Mouse (Mus musculus) cerebellum, postnatal 25 days (tissue): Measurements from ENCODE around the gene Kndc1.

Source experiments
- DNase-seq, 2 experiments: peaks; one replicate each; pipeline ENCODE4 v3.0.0; 2021; ENCODE audit warnings: mixed read lengths in 2 of 2

Kndc1 gene

DNA sequence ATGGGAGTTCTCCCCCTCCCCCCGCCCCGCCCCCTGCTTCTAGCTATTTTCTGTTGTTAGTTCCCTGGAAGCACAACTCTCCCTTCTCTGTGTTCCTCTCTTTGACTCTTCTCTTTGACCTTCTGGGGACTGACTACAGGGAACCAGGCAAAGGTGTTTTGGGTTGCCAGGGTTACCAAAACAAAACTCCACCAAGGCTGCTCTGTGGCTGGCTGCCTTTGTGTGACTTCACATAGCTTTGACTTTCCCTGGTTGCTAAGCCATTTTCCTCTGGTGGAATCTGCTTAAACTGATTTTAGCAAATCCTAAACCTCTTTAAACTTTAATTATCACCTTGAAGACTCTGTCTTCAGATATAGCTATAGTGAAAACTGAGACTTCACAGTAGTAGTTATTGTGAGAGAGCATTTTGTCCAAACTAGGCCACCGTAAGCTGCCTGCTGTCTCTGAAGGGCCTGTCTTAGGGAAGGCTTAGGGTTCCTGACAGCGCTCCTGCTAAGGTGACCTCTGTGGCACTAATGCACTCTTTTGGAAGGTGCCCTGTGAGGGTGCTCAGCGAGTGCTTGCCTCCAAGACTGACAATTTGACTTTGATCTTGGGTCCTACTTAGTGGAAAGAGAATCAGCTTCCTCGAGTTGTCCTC lies 57.6 kb downstream of the Kndc1 start:
- no peak for DNase-seq

DNA sequence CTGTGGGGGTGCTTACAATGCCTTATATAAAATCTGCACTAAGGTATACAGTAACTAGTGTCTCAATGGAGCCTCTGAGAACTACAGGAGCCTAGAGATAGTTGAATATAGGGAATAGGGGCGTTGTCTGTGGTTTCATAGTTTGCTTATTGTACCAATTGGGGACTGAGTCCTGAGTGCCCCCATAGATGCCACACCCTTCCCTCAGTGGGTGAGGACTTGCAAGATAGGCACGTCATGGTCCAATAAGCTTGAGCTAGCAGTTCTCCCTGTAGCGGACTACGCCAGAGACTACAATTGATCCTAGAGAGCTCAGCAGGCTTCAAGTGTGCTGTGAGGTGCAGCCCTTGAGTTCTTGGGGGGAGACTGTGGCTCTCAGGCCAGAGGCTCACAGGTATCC lies 61.0 kb downstream of the Kndc1 start:
- no peak for DNase-seq

DNA sequence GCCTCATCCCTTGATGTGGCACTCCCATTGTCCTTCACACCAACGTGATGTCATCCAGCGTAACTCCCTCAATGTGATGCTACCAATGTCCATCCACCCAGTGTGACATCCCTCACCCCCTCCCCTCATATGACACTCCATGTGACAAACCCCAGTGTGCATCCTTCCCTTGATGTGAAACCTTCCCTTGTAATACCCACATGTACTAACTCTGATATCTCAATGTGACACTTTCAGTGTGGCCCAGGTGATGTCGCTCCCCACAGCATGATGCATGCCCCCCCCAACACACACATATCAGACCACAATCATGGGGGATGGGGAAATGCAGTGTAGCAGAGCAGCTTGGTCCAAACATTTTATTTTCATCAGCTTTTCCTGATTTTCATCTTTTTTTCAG lies 62.2 kb downstream of the Kndc1 start:
- no peak for DNase-seq

DNA sequence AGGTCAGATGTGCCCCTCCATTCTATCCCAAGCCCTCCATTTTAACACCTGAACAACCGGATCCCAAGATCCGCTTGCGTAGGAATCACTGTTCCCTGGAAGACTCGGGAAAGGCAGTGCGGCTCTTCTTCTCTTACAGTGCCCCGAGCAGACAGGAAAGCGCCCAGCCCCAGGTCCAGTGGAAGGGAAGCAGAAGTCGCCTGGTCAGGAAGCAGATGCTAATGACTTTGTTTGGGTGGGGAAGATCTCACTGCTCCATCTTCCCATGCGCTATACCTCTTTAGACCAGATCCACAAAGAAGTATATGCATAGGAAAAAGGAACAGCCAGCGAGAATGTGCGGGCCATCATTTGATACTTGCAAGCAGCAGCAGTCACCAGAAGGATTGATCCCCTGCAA lies 62.9 kb downstream of the Kndc1 start:
- DNase-seq = no peak

DNA sequence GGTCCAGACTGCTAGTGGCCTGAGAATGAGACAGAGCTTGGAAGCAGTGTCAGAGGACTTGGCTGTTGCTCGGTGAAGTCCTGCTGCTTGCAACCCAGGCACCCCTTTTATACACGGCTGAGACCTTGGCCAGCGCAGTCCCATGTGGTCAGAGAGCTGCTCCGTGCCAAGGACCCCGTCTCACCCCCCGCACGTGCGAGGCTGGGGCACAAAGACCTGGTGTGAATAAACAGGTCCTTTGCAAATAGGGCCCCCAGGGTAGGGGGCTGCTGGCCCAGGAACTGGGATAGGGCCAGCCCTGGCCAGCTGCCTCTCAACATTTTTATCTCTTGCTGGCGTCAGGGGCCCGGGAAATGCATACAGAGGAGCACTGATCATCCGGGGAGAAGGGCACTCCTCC lies 63.5 kb downstream of the Kndc1 start:
- no peak for DNase-seq

DNA sequence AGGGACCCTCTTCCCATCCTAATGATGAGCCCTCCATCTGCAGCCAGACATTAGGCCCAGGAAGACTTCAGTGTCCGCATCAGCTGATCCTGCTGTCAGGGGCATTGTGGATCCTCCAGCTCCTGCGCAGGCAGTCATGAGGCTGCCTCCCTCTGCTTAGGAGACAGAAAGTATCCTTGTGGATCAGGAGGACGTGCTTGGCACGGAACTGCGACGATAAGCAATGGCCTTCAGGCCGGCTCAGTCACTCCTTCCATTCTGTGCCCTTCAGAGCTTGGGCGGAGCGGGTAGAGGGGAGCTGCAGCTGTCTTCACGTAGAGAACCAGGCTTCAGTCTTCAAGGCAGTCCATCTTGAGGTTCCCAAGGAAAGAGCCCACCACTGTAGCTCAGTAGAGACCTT lies 66.6 kb downstream of the Kndc1 start:
- no peak for DNase-seq

DNA sequence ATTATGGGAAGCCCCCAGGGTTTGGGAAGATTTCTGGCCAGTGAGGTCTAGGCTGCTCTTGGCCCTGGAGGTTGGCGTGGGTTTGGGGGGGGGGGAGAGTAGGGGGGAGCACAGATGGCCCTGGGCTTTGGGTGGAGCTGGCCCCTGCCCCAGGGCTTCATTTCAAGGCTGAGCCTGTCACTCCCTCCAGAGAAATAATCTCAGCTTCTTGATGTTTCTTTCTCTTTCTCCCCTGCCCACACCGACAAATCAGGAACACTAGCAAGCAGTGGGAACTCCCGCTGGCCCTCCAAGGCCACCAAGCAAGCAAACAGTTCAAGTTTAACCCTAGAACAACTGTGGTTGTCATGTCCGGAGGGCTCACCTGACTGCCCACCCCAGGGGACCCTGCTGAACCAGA lies 69.3 kb downstream of the Kndc1 start:
- no peak for DNase-seq

DNA sequence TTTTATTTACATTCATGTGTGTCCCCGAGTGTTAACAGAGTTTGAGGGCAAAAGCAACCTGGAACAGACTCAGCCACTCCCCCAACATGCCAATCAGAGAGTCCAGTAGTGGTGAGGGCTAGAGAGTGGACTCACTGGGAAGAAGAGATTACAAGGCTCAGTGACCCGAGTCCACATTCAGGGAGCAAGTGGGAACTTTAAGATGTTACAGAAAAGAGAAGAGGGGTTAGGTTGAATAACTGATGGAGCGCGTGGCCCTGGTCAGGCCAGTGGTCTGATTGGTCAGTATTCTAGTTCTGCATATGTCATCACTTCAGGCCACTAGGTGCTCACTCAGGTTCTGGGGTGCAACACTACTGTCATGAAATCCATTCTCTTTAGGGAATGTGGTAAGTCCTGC lies 72.7 kb downstream of the Kndc1 start:
- no peak for DNase-seq

DNA sequence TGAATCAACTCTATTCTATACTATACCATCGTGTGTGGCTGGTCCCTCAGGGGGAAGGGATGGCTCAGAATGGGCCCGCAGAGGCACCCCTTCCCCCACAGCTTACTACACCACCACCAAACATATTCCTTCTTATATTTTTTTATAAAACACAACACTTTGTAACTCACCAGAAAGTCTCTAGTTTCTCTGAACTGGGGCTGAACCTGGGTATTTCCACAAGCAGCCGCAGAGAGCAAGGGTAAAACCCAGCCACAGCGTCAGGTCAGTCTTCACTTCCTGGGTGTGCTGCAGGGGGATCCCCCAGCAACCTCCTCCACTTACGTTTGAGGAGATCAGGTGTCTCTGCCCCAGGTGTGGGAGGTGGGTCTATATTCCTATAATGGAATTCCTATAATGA lies 73.9 kb downstream of the Kndc1 start:
- no peak for DNase-seq

DNA sequence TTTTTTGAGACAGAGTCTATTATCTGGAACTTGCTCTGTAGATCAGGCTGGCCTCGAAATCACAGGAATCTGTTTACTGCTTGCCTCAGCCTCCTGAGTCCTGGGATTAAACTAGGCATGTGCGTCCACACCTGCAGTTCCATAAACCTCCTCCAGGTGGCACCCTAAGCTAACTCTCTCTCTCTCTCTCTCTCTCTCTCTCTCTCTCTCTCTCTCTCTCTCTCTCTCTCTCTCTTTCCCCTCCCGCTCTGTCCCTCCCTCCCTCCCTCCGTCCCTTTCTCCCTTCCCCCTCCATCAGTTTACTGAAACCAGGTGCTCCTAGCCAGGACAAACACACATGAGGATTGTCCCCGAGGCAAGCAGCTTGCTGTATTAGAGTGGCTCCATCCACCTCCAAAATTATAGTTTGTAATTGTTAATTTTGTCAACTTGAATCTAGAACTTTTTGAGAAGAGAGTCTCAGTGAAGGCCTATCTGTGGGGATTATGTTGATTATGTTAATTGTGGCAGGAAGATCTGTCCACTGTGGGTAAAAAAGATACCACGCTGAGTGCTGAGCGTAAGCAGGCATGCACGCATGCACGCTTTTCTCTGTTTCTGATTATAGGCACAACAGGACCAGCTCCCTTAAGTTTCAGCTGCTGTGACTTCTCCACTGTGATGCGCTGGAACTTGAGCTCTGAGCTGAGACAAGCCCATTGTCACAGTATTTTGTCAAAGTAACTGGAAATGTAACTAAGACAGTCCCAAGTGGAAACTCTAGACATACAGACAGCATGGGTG lies 75.0 kb downstream of the Kndc1 start:
- peak; percentile 86 to 93 for DNase-seq

DNA sequence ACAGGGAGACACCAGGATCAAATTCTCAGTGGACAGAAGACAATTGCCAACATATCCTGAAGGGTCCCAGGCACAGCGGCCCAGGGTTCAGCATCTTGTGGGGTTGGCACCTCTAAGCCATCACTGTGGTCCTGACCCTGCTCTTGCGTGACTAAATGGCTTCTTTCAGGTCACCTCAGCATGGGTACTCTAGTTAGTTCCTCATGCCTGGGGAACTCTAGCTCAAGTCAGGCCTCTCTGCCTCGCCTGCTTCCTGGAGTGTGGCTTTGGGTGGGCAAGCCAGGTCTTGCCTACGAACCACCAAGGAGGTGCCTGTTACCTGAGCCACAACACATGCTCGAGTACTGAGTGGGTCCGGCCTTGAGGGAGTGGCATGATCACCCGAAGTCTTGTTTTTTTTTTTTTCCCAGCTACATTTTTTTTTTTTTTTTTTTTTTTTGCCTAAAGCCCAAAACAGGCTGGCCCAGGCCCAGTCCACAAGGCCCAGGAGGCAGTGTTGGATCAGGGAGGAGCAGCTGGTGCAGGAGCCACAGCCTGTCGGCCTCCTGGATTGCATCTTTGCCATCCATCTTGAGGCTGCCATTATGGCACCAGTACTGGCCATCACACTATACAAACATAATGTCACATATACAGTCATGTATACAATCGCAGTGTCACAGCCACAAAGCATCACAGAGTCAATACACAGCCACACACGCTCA lies 75.9 kb downstream of the Kndc1 start:
- no peak for DNase-seq

DNA sequence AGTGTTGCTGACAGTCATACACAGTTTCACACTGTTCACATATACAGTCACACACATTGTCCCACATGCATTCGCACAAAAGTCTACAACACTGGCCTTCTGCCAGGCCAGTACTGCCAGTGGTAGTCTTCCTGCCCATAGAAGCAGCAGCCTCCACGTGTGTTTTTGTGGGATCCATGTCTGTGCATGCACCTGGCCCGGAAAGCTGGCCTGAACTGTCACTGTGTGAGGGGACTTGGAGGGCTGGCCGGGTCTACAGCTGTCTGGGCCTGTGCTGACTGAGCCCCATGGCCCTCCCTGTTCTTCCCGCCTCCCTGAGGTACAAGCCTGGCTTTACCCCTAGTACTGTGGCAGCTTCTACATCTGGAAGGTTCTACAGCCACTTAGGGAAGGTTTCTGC lies 76.5 kb downstream of the Kndc1 start:
- no peak for DNase-seq

DNA sequence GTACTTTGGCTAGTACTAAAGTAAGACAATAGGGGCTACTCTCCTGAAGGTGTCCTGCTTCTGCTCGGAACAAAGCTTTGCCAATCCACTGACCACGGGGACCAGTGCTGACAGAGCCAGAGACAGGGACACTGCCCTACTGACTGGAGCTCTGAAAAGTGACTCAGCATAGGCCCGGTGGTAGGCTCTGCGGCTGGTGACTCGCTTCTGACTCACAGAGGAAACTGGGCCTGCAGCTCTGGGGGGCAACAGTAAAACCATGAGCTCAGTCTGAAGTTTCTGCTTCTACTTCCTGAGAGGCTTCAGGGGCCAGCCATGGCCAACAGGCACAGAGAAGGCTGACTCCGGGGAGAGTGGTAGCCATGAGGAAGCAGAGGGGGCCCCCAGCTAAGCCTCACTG lies 76.9 kb downstream of the Kndc1 start:
- DNase-seq = no peak

DNA sequence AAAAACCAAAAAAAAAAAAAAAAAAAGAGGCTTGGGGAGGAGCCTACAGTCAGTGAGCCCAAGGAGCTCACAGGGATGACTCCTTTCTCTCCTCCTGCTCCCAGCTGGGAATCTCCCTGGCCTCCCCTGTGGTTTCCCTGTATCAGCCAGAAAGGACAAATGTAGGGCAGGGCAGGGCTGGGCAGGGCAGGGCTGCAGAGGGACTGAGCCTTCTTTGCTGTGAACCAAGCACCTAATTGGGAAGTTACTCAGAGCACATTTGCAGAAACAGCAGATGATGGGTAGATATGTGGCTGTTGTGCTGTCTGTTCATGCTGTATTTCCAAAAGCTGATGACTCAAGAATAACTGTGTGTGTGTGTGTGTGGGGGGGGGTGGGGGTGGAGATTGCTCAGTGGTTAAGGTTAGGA lies 78.4 kb downstream of the Kndc1 start:
- no peak for DNase-seq

DNA sequence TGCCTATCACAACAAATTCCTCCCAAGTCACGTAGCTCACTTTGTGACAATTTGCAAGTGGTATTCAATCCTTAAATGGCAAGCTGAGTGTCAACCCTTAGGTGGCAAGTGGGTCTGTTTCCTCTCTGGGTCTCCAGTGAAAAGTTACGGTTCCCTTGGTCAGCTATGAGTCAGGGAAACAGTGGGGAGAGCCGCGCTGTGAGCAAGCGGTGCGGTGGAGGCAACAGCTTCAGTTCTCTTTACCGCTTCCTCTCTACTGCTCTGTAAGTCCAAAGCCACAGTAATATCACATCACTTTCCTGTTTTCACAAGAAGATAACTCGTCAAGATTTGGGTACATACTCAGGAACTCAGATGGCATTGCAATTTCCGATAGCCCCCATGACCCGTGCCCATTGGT lies 79.8 kb downstream of the Kndc1 start:
- no peak for DNase-seq

DNA sequence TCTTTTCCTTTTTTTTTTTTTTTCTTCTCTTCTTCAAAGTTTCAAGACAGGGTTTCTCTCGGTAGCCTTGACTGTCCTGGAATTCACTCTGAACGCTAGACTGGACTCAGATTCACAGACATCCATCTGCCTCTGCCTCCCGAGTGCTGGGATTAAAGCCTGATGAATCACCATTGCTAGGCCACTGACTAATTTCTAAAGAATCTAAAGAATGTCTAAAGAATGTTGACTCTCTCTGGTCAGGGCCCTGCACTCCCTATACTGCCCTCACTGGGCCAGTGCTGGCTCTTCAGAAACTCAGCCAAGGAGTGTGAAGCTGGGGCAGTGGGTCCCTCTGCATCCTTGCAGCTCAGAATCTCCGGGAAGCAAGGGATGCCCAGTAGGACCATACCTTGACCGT lies 81.0 kb downstream of the Kndc1 start:
- no peak for DNase-seq

DNA sequence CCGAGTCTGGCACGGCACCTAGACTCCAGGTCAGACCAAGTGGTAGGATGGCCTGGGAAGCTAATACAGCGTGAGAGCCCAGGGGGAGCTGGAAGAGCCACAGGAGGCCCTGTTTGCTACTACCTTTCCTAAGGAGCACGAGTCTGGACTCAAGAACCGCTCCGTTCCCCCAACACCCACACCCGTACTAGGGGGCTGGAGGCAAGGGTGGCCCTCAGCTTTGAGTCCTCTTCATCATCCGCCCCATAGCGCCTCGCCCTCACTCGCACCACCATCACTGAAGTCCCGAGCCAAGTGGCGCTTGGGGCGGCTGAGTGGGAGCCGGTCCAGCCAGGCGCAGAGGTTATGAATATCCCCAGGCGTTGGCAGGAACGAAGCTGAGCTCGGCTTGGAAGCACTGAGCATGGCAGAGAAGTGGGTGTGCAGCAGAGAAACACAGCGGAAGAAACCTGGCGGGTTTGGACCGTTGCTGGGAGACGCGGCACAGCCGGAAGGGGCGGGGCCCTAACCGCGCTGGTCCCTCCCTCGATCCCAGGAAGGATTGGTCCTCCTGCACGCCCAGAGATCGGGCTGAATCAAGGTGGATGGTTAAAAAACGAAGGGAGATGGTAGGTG lies 83.9 kb downstream of the Kndc1 start, which contains the start of gene 6430531B16Rik:
TSS of gene 6430531B16Rik (minus strand) at position 478 of the 615 bp plus-strand sequence.
- DNase-seq = peak; percentile 83 to 91

DNA sequence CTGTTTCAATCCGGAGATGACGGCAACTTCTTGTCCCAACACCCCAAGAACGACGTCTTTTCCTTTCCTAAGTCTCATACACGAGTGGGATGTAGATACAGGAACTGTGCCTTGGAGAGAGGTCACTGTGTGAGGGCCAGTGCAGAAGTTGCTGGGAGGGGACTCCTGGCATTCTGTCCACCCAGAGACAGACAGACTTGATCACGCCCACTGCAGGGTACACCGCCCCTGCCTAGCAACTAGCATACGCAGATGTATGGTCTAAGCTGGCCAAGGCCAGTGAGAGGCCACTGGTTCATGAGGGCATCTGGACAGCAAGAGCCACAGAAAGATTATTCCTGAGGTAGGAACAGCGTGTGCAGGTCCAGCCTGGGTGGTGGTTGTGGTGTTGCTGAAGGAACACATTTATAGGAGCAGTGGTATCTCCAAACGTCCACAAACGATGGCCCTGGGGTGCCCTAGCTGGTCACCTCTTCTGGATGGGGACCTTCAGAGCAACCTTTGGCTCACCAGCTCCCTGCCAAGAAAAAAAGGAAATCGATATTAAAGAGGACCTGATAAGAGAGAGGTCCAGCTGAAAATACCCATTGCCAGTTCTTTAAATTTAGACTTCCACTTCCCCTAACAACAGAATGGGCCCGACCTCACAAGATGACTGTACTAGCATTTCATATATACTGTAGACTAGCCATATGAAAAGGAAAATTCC lies 84.7 kb downstream of the Kndc1 start:
- peak; percentile 16 to 17 for DNase-seq

DNA sequence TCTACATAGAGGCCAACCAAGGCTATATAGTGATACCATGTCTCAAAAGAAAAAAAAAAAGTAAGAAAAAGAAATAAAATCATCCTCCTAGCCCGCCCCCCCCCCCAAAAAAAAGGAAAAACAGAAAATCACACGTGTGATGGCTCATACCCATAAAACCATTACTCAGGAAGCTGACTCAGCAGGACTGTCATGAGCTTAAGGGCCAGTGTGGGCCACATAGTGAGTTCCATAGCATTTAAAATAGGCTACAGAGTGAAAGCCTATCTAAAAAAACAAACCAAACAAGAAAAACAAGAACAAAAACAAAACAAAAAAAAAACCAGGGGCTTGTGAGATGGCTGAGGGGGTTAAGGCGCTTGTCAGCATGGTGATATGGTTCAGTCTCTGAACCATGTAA lies 86.3 kb downstream of the Kndc1 start:
- no peak for DNase-seq

DNA sequence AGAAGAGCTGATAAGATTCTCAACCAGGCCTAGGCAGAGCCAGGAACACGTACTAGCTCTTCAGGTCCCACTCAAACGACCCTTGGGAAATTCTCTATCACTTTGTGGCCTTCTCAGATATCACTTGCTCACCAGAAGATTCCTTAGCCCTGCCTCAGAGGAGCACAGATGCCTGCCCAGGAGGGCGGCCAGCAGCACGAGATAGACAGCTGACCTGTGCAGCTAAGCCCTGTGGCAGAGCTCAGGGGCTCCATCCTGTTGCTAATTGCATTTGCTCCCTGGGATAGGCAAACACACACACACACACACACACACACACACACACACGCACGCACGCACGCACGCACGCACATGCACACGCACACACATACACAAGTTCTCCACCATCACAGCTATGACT lies 87.6 kb downstream of the Kndc1 start:
- no peak for DNase-seq

DNA sequence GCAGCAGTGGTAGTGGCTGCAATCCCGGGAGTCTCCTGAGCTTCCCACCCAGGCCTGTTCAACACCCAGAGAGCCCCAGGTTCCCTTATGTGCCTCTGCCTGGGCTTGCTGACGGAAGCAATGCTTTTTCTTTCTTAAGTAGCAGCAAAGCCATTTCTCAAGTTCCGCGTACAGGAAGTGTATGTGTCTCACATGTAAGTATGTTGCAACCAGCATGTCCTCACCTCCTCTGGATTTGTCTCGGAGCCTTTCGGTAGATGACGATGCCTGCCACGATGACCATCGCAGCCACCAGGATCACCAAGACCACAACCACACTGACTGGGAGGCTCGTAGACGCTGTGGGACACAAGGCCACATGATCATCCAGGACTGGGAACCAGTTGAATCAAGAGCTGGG lies 90.0 kb downstream of the Kndc1 start:
- DNase-seq = no peak

DNA sequence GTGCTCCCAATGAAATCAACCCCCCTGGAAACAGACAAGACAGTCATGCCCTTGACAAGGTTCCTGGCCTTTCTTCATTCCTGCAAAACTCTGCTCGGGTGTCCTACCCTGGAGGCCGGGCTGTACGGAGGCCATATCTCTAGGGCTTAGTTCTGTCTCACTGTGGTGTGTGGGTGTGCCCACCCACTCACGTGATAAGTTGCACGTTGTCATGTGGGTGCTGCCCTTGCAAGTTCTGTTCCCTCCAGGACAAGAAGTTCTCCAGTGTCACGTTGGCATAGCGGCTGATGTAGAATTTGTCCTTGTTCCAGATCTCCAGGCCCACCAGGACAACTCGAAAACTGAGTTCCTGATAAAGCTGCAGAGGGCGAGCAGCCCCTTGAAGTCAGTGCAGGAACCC lies 93.8 kb downstream of the Kndc1 start:
- DNase-seq = no peak

DNA sequence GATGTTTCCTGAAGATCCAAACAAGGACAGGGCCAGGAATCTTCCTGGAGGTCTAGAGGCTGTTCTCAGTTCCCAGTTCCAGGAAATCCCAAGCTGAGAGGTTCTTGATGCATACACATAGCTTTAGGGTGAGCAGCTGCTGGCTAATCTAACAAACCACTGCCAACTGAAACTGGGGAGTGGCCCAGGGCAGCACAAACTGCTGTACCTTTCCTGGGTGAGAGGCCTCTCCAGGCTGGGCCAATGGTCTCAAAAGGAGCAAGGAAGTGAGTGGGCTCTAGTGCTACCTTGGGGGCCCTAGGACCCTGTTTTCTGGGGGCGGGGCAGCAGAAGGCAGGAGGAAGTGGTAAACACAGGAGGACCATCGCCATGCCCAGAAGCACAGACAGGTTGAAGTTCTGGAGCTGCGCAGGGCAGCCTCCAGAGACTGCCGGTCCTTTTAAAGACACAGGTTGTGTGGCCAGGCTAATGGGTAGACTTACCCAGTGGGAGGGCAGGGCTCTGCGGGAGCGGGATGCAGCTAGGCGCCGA lies 96.4 kb downstream of the Kndc1 start:
- DNase-seq = no peak
